Mouse (Mus musculus): ENCODE data around the gene Eps8.

DNA sequence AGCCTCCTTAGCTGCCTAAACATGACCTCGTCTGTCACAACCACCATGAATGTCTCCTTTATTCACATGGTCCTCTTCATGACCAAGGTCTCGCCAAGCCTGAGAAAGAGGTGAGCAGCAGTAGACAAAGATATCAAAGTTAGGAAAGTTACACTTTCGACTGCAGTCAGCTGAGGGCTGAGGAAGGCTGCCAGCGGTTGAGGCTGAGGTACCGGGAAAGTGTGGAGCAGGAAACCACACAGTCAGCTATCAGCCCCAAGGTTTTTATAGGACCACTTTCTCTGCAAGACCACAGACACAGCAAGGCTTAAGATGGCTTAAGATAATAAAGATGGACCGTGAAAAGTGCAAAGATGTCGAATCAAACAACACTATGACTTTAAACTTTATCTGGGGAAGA is 17.2 kb downstream of the Eps8 start:
- TF ChIP-seq CTCF (IDR thresholded peaks at IDR 0.05; ENCODE audit: insufficient read depth, low read length), result no peak
- no peak for TF ChIP-seq POLR2A (IDR thresholded peaks at IDR 0.05; ENCODE audit: borderline replicate concordance, extremely low read depth, low read depth, low read length)

Measured in lung, adult 2 months (tissue).